Mouse (Mus musculus) spleen, postnatal 36 days (tissue): ENCODE results near the gene Prn.

Experiments used
- DNase-seq, 2 experiments: peaks; one replicate each; pipeline ENCODE4 v3.0.0; 2022; ENCODE audit warnings: low spot score in 2 of 2, mixed read lengths in 1 of 2

The Prn gene

DNA sequence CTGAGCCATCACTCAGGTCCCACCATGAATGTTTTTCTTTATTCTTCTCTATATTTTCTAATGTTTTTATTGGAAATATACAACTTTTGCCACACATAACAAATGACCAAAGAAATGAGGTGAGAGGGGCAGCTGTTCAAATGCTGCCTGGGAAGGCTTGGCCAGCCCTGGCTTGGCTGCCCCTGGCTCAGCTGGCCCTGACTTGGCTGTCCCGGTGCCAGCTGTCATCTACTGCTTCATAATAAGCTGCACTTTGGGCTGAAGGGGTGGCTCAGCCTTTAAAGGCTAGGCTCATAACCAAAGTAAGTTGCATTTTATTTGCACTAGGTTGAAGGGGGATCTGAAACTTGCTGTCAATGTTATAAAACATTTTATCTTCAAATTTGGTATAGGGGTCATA, 2.9 kb upstream of the Prn start:
- no peak for DNase-seq

DNA sequence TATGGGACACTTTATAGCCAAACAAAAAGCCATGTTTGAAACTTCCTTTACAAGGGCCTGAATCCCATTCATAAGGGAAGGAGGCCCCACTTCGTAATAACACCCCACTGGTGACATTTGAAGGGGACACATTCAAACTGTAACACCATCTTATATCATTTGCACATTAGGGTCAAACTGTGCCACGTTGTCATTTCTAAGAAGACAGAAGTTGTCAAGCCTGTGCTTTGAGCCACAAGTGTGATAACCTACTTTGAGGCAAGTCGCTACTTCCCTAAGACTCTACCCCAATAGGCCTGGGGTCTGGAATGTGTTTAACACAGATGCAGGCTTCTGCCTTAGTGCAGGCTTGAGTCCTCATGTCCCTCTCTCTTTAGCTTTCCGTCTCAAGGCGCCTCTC, 2.4 kb upstream of the Prn start:
- no peak for DNase-seq

- no peak for DNase-seq
Measured at GRCm38 (mm10) chr2:131908351-131908861, 1.4 kb upstream of the Prn start.

DNA sequence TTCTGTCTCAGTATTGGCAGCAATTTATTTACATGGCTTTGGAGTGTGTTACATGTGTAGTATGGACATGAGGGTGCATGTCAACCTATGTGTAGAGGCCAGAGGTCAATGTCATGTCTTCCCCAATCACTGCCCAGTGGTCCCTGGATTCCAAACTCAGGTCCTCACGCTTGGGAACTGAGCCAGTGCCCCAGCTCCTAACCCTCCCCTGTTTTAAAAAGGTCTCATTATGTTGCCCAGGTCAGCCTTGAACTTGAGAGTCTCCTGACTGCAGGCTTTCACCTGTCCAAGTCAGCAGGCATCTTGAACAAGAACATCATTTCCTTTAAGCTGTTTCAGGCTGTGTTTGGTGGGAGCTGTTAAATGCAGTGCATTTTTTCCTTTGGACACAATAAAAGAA, 851 bp upstream of the Prn start:
- no peak for DNase-seq

- DNase-seq = no peak
Measured at GRCm38 (mm10) chr2:131910847-131911246, 1.1 kb downstream of the Prn start.

- DNase-seq = no peak
Measured at GRCm38 (mm10) chr2:131911341-131911740, 1.6 kb downstream of the Prn start.

- DNase-seq = no peak
Measured at GRCm38 (mm10) chr2:131912526-131913258, 2.9 kb downstream of the Prn start.

DNA sequence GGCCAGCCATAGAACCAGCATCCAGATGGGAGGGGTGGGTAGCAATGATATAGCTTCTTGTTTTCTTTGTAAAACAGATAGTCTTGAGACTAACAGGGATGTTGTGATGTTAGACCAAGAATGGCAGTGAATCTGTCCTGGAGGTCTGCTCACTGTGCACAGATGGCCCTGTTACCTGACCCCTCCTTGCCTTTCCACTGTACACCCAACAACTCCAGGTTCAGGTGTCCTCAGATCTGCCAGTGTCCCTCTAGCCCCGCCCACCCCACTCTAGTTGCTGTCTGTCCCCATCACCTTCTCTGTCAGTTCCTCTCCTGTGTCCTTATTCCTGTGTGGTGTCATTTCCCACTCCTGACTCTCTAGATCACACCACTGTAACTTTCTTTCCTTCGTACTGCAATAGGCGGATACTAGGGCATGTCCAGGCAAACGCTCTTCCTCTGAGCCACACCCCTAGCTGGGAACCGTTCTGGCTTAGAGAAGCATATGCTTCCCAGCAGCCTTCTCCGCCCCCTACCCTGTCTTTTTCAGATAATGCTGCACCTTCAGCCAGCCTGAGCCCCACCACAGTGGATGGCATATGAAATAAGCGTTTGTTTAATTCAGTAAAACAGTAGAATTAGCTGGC, 22.6 kb downstream of the Prn start:
- DNase-seq = no peak

DNA sequence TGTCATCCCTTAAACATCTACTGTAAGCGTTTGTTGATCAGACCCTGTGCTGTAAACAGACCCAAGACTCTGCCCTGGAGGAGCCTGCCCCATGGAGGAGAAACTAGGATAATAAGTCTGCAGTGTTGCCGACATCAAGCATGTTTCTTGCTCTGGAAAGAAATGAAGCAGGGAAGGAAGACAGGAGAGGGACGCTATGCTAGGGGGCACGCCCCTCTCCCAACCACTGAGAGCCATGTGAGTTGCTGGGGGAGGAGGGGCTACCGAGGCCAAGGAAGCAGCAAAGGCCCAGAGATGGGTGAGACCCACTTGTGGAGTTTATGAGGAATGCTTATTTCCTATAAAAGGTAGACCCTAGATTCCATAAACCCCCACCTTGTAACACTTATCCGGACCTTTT, 23.3 kb downstream of the Prn start:
- DNase-seq = no peak

DNA sequence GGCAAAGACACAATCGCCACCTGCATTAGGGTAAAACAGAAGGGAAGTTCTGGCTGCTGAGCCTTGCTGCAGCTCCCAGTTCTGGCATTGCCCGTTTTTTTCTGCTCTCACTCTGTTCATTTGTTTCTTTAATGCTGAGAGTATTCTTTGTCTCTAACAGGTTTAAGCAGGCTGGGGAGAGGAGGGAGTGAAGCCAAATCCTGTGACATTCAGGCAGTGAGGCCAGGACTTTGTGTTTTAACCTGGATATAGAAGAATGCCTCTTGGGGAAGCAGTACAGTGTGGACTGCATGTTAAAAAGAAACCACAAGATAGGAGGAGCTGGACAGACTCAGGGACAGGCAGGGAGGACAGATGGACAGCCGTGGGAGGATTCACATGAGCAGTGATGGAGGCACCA, 23.8 kb downstream of the Prn start:
- no peak for DNase-seq

- no peak for DNase-seq
Measured at GRCm38 (mm10) chr2:131934243-131934642, 24.5 kb downstream of the Prn start.

GRCm38 (mm10) chr2:131935390-131936105, 25.8 kb downstream of the Prn start:
- DNase-seq = peak in 1 of 2 experiments; percentile 15

- DNase-seq = no peak
Measured at GRCm38 (mm10) chr2:131936410-131936809, 26.7 kb downstream of the Prn start.

DNA sequence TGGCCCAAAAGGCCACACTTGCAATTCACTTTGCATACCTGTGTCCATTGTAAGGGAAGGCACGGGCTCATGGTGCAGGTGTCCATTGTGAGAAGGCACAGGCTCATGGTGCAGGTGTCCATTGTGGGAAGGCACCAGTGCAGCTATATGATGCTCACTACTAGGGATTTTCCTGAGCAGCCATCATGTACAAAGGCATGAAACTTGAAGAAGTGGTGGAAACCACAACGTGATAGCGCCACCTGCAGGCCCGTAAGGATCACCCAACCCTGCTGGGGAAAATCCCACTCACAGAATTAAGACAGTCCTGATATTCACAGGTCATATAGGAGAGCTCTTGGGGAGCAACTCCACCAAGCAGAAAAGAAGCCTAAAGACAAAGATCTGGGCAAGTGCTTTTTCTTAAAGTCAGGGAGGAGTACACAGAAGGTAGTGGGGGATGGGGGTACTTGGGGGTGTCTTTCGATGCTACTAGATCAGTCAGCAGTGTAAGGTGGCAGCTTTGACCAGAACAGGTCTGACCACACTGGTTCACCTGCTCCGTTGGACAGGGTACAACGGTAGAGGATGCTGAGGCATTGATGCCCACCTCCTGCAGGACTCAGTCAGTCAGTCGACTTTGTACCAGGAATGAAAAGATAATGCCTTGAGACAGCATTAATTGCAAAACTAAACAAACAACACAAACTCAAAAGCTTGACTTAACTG, 29.8 kb downstream of the Prn start:
- peak in 1 of 2 experiments; percentile 50 for DNase-seq

- peak in 1 of 2 experiments; percentile 39 for DNase-seq
Measured at GRCm38 (mm10) chr2:131940506-131940905, 30.7 kb downstream of the Prn start.

- no peak for DNase-seq
Measured at GRCm38 (mm10) chr2:131941501-131941900, 31.7 kb downstream of the Prn start.

DNA sequence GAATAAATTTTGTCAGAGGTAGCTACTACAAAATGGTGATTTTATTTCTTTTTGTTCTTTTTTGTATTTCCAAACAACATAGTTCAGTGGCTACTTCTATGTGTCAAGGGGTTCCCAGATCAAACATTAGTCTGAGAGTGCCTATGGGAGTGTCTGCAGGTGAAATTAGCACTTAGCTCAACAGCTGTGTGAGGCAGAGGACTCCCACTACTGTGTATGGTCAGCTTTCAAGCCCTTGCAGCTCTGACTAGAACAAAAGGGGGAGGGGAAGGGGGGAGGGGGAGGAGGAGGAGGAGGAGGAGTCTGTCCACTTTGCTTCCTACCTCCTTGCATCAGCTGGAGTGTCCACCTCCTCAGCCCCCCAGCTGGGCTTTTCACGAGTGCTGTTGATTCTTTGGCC, 34.6 kb downstream of the Prn start:
- no peak for DNase-seq

DNA sequence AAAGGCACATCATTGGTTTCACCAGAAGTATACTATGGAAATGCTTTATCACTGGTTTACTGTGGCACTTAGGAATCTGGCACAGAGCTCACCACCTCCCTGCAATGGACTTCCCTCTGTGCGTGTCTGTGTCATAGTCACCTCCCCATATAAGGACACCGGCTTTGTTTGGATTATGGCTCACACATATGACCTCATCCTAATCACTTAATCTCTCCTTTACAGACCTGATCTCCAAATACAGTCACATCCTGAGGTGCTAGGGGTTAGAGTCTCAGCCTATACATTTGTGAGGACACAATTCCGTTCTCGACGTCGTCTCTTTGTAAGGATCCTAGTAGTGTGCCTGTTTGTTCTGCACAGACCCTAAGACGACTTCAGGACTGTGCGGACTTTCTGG, 35.5 kb downstream of the Prn start:
- no peak for DNase-seq

DNA sequence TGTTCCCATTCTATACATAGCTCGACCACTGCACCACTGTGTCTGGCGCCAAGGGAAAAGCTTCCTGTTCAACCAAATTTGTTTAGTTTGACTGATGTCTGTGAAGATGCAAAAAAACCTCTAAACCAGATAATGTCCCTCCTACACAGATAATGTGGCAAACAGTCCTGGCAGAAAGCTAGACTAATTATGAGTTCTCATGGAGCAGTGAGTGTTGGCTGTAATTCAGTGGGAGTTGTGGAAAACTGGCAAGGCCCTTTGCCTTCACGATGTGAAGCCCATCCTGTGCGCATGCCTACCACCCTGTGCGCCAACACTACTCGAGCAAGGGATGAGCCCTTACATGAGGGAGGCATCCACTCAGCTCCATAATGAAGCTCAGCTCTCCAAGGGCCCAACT, 36.0 kb downstream of the Prn start:
- no peak for DNase-seq

GRCm38 (mm10) chr2:131946351-131946750, 36.6 kb downstream of the Prn start:
- DNase-seq = no peak

GRCm38 (mm10) chr2:131948156-131948555, 38.4 kb downstream of the Prn start:
- no peak for DNase-seq
